In the genomic region with DNA sequence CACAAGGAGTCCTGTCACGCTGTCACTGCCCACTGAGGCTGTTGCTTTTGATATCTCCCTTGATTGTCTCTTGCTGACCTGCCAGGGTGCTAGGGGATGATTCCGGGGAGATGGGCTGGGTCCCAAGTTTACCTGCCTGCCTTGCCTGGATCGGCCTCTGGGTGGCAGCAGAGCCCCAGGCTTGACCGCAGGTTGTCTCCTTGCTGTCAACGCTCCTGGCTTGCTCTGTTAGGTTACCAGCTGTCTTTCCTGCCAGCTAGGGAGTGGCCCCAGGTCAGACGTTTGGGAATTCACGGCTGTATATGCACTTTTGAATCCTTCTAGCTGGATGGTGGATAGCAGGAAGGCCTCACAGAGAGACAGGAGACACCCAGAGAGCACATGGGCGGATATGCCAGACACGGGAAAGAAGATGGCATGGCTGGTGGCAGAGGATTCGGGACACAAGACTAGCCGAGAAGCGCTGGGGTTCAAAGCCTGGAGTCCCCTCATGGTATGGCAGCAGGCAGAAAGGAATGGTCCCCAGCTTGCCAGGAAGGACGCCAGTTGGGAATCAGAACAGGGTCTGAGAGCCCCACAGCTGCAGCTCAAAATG, we compare ENCODE assay signal across 9 mouse cellular contexts. TPM values are rescaled to one million over a fixed set of nuclear protein-coding genes. Genes with fewer than 3 reads are reported as not detected.
DNase-seq lines count a peak whose midpoint lies in the region; ATAC-seq and TF ChIP-seq lines count a peak whose summit lies in the region.
"Had no signal": no experiment of that assay in that cellular context is flagged by ENCODE, and none has a peak within 500 bp of the region (broad histone marks: within the 10 kb centered on the region; RNA-seq: fewer than 3 reads in every experiment).

No protein-coding gene starts in this region.

- no peaks in the 10 kb centered on the region for H3K36me3 ChIP-seq in ES-Bruce4 (ENCODE audit: control insufficient read depth, insufficient read depth, low read length, poor library complexity, severe bottlenecking)
- H3K36me3 ChIP-seq in heart, postnatal 0 days (replicated peaks; ENCODE audit: control insufficient read depth, insufficient read depth, low read length) = no peaks in the 10 kb centered on the region
- H3K36me3 ChIP-seq: heart, embryonic 15.5 days had no signal

- H3K4me1 ChIP-seq in ES-Bruce4 (ENCODE audit: control insufficient read depth, insufficient read depth, low read length) = peaks cover 13% of the 10 kb centered on the region
- H3K4me1 ChIP-seq in heart, postnatal 0 days (ENCODE audit: control insufficient read depth, insufficient read depth) = 0 out of 2 replicates have a peak, but pooled peaks cover 2% of the 10 kb centered on the region

- TF ChIP-seq EP300 in ES-Bruce4 (IDR thresholded peaks at IDR 0.05; ENCODE audit: insufficient read depth, low read depth, low read length) = no peak
- TF ChIP-seq EP300 in heart, postnatal 0 days (IDR thresholded peaks at IDR 0.05; ENCODE audit: low read depth) = no peak

- no peaks in the 10 kb centered on the region for H3K27me3 ChIP-seq in ES-Bruce4 (ENCODE audit: control insufficient read depth, insufficient read depth, low read length, poor library complexity, severe bottlenecking)
- 0 out of 2 replicates have a peak, but pooled peaks cover 3% of the 10 kb centered on the region for H3K27me3 ChIP-seq in heart, postnatal 0 days (ENCODE audit: control insufficient read depth, insufficient read depth, low read length)

- peak; percentile 97 for TF ChIP-seq CTCF in ES-Bruce4 (IDR thresholded peaks at IDR 0.05; ENCODE audit: low read depth, low read length)
- TF ChIP-seq CTCF in heart, postnatal 0 days (IDR thresholded peaks at IDR 0.05; ENCODE audit: low read depth) = peak; percentile 97

- WGBS in heart, postnatal 0 days = 28% methylated on average over 13 of the region's 13 CpGs

- ATAC-seq in heart, postnatal 0 days (ENCODE audit: insufficient read depth, low read depth) = 0 out of 2 replicates have a peak, but pooled peaks have one; percentile 27
- no peak for ATAC-seq in activated CD4-positive, CD25-positive, alpha-beta regulatory T cell, adult 4 months

- no peaks in the 10 kb centered on the region for H3K9me3 ChIP-seq in ES-Bruce4 (replicated peaks; ENCODE audit: control insufficient read depth, insufficient read depth, low read length, poor library complexity, severe bottlenecking)
- no peaks in the 10 kb centered on the region for H3K9me3 ChIP-seq in heart, postnatal 0 days (replicated peaks; ENCODE audit: control insufficient read depth, low read length)
- H3K9me3 ChIP-seq: heart, embryonic 15.5 days had no signal

- no peak for TF ChIP-seq POLR2A in ES-Bruce4 (IDR thresholded peaks at IDR 0.05; ENCODE audit: insufficient read depth, low read length)

- DNase-seq in adrenal gland, adult 18-20 months (ENCODE audit: low spot score in 2 of 2) = peak; percentile 69 to 72
- peak; percentile 77 for DNase-seq in embryo, embryonic 10.5 days (ENCODE audit: low spot score)
- DNase-seq in heart, postnatal 0 days (ENCODE audit: low spot score) = peak; percentile 51
- DNase-seq in layer of hippocampus, postnatal 14 days (ENCODE audit: low spot score in 2 of 2) = peak; percentile 55 to 69
- DNase-seq in lung, postnatal 36 days = peak; percentile 62
- peak; percentile 65 to 83 for DNase-seq in right cerebral cortex, postnatal 10 days (ENCODE audit: low spot score in 2 of 2)

- no peak overlapping the region for H3K27ac ChIP-seq in ES-Bruce4 (ENCODE audit: insufficient read depth, low read length)
- H3K27ac ChIP-seq in heart, postnatal 0 days (ENCODE audit: low read depth) = no peak overlapping the region
- H3K27ac ChIP-seq: heart, embryonic 15.5 days had no signal

- no peak overlapping the region for H3K4me2 ChIP-seq in heart, postnatal 0 days (ENCODE audit: low read depth, low read length)
- H3K4me2 ChIP-seq: heart, embryonic 15.5 days had no signal

- H3K4me3 ChIP-seq in ES-Bruce4 (ENCODE audit: low read depth, low read length) = peak overlapping the region; percentile 9; the same call in 1 of the 2 replicates
- H3K4me3 ChIP-seq in heart, postnatal 0 days (ENCODE audit: low read depth, low read length) = no peak overlapping the region
- H3K4me3 ChIP-seq: heart, embryonic 15.5 days had no signal

- peak overlapping the region; percentile 4; the same call in 1 of the 2 replicates for H3K9ac ChIP-seq in ES-Bruce4 (ENCODE audit: low read depth, poor library complexity, severe bottlenecking)
- H3K9ac ChIP-seq in heart, postnatal 0 days (replicated peaks; ENCODE audit: low read depth, low read length) = no peak overlapping the region
- H3K9ac ChIP-seq: heart, embryonic 15.5 days had no signal

RNA-seq across cellular contexts. Expression of gene Gjb5, which starts 10.5 kb away (rescaled TPM):
- polyA plus RNA-seq in ES-Bruce4 (2011; ENCODE audit: insufficient read depth, insufficient read length, low read depth, missing spikeins) = 15.9 and 16.5 TPM in 2 replicates
- under 1 TPM in 1 of 2 experiments, not detected in 1; 0.17 TPM for total RNA-seq in adrenal gland, adult 18-20 months (2021)
- total RNA-seq in heart, postnatal 0 days (2014; rRNA removed; ENCODE audit: low replicate concordance) = 1.7 and 2.7 TPM in 2 replicates
- polyA plus RNA-seq in heart, postnatal 0 days (2015; fragmentation: Nextera tagmentation; extraction: Ambion mirVana) = 0.51 and 0.63 TPM in 2 replicates
- not detected for total RNA-seq in layer of hippocampus, postnatal 14 days (2021)
- not detected for polyA plus RNA-seq in activated CD4-positive, CD25-positive, alpha-beta regulatory T cell, adult 4 months (2017; shearing (Covaris generic))

RNA-seq across cellular contexts. Expression of gene Gjb4, which starts 14.6 kb away (rescaled TPM):
- 2.1 and 2.6 TPM in 2 replicates for polyA plus RNA-seq in ES-Bruce4 (2011; ENCODE audit: insufficient read depth, insufficient read length, low read depth, missing spikeins)
- not detected for total RNA-seq in adrenal gland, adult 18-20 months (2021)
- total RNA-seq in heart, postnatal 0 days (2014; rRNA removed; ENCODE audit: low replicate concordance) = not detected in 2 replicates
- not detected in 2 replicates for polyA plus RNA-seq in heart, postnatal 0 days (2015; fragmentation: Nextera tagmentation; extraction: Ambion mirVana)
- total RNA-seq in layer of hippocampus, postnatal 14 days (2021) = not detected
- polyA plus RNA-seq in activated CD4-positive, CD25-positive, alpha-beta regulatory T cell, adult 4 months (2017; shearing (Covaris generic)) = not detected
- polyA plus RNA-seq: heart, embryonic 15.5 days had no signal

RNA-seq across cellular contexts. Expression of gene Gjb3, which starts 37.8 kb away (rescaled TPM):
- polyA plus RNA-seq in ES-Bruce4 (2011; ENCODE audit: insufficient read depth, insufficient read length, low read depth, missing spikeins) = 57.2 and 66.7 TPM in 2 replicates
- total RNA-seq in adrenal gland, adult 18-20 months (2021) = not detected
- not detected in 2 replicates for total RNA-seq in heart, postnatal 0 days (2014; rRNA removed; ENCODE audit: low replicate concordance)
- 0.16 and 0.18 TPM in 2 replicates for polyA plus RNA-seq in heart, postnatal 0 days (2015; fragmentation: Nextera tagmentation; extraction: Ambion mirVana)
- 1 to 10 TPM in 1 of 2 experiments, under 1 TPM in 1; 0.35 to 1.0 TPM for total RNA-seq in layer of hippocampus, postnatal 14 days (2021)
- polyA plus RNA-seq in activated CD4-positive, CD25-positive, alpha-beta regulatory T cell, adult 4 months (2017; shearing (Covaris generic)) = not detected

RNA-seq across cellular contexts. Expression of gene Gja4, which starts 54.6 kb away (rescaled TPM):
- polyA plus RNA-seq in ES-Bruce4 (2011; ENCODE audit: insufficient read depth, insufficient read length, low read depth, missing spikeins) = 1.4 TPM in 2 replicates
- total RNA-seq in adrenal gland, adult 18-20 months (2021) = 1 to 10 TPM; 2.7 to 3.1 TPM
- 38.4 and 45.0 TPM in 2 replicates for total RNA-seq in heart, postnatal 0 days (2014; rRNA removed; ENCODE audit: low replicate concordance)
- polyA plus RNA-seq in heart, postnatal 0 days (2015; fragmentation: Nextera tagmentation; extraction: Ambion mirVana) = 20.7 and 23.4 TPM in 2 replicates
- 1 to 10 TPM; 7.7 to 8.6 TPM for total RNA-seq in layer of hippocampus, postnatal 14 days (2021)
- polyA plus RNA-seq in activated CD4-positive, CD25-positive, alpha-beta regulatory T cell, adult 4 months (2017; shearing (Covaris generic)) = not detected
